Mouse (Mus musculus) left cerebral cortex, postnatal 10 days (tissue): Measurements from ENCODE around the gene Plcd1. TPM values are rescaled to one million over a fixed set of nuclear protein-coding genes. Genes with fewer than 3 reads are reported as not detected.

ENCODE experiments used
- DNase-seq, 2 experiments: peaks; one replicate each; pipeline ENCODE4 v3.0.0; 2021 to 2022; ENCODE audit warnings: low spot score in 2 of 2, mixed read lengths in 1 of 2; ENCODE audit errors: extremely low spot score in 1 of 2
- intact Hi-C: fragments of 180-260 bp; cut with DNase I; formaldehyde crosslinking; loops from one replicate; pipeline ENCODE4 v1.15.1; 2025
- microRNA-seq: library from miRNA; unstranded; fragments of <30 nt; microRNA quantifications from one replicate; pipeline ENCODE4 v1.2.0, GENCODE M21; 2022
- total RNA-seq, 2 experiments: library from RNA; stranded (reverse); gene quantifications; 2 replicates each; pipeline ENCODE4 v1.2.3; 2021

The Plcd1 gene
- total RNA-seq, 2 experiments from 2014 or later, result 10.1 to 11.9 TPM

DNA sequence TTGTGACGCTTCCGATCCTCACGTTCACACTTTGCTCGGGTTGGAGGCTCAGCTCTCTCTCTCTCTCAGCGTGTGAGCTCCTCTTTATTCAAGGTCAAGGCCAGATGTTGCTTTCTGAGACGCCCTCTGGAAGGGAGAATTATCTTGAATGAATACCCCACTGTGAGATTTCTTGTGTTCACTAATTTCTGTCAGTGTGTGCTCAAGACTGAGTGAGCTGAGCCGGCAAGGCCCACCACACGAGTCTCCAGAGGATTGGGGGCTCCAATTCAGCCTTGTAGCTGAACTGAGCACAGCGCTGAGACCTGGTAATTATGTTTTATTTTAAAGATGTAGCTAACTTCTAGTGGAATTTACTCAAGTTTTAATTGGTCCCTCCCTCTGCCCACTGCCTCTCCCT, 60.8 kb downstream of the Plcd1 start:
- intact Hi-C loops, result loop anchor here (5.0 kb wide), 1 partner anchor 105 kb away; the partner anchor contains the start of gene Ctdspl

DNA sequence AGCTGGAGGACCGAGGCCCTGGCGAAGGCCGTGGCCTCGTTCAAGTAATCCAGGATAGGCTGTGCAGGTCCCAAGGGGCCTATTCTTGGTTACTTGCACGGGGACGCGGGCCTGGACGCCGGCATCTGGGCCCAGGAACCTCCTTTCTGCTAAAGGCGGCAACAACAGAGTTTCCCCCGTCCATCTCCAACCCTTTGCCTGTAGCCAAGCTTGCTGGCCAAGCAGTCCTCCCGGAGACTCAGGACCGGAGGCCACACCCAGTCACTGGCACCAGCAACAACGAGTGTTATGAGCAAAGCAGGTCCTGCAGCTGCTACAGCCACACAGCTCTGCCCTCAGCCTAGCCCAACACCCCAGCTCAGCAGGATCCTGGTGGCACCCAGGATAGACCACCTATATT, 61.5 kb downstream of the Plcd1 start:
- DNase-seq, result peak in 1 of 2 experiments; percentile 57
- intact Hi-C loops, result loop anchor here (5.0 kb wide), 1 partner anchor 104 kb away; the partner anchor contains the start of gene Ctdspl

More for the DNA sequence above, 60.8 kb downstream of the Plcd1 start:
- DNase-seq, result no peak

GRCm38 (mm10) chr9:119031038-119031437, 62.3 kb downstream of the Plcd1 start:
- DNase-seq, result no peak
- intact Hi-C loops, result loop anchor here (5.0 kb wide), 1 partner anchor 104 kb away; the partner anchor contains the start of gene Ctdspl

- DNase-seq, result peak; percentile 46 to 68
- intact Hi-C loops, result no loop called here
Measured at GRCm38 (mm10) chr9:119029568-119029967, 63.7 kb downstream of the Plcd1 start.

DNA sequence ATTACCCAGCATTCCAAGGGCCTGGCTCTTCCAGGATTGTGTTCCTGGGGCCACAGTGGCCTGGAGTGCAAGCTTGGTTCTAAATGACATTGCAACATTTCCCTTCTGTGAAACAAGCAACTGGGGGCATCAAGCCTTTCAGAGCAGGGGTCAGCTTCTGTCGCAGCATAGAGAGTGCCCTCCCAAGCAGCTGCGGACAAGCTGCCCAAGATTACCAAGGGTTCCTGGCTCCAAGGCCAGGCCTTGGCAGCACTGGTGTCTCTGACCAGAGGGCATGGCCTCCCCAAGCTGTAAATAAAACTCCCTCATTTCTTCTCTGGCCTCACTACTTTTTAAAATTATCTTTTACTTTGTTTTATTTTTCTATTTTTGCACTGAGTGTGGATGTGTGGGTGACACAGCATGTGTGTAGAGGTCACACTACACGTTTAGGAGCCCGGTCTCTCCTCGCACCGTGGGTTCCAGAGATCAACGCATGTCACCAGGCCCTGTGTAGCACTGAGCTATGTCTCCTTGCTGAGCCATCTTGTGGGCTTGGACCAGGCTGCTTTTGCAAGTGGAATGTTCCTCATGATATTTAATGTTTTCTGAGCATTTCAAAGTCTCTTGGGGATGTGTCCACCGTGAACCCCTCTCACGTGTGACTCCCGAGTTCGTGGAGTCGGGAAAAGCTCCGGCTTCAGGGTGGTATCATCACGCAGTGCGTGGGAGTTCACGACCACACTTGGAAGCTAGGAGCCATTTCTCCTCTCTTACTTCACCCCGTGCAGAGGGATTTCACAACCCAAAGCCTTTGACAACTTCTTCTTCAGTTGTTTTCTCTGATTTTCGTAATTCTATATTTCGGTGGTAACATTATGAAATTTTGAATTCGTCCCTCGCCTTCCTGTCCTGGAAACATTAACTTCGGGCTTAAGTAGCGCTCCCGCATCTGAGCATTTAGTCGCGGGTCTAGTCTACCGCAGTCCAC, 64.8 kb downstream of the Plcd1 start:
- DNase-seq, result no peak
- intact Hi-C loops, result no loop called here

- no peak for DNase-seq
Measured at GRCm38 (mm10) chr9:119027337-119027736, 66.0 kb downstream of the Plcd1 start.

DNA sequence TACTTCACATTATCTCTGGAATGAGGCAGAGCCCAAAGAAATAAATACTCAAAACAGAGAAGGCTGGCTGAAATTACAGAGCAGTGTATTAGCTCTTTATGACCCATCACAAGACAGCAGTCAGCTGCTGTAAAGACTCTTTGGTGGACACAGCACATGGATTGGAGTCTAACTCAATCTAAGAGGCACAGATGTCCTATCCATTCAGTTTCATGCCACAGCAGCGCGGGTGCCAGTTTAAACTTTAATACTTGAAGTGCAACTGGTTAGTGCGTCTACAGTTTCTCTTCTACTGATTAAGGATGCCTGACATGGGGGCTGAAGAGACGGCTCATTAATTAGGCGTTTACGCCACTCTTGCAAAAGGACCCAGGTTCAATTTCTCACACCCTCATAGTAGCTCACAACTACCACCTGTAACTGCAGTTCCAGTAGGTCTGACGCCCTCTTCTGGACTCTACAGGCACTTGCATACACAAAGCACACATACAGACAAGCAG, 67.4 kb downstream of the Plcd1 start:
- no peak for DNase-seq
- intact Hi-C loops, result no loop called here

More at GRCm38 (mm10) chr9:119027337-119027736, 66.0 kb downstream of the Plcd1 start:
- intact Hi-C loops, result no loop called here

- intact Hi-C loops, result no loop called here
- no peak for DNase-seq
Measured at GRCm38 (mm10) chr9:119025263-119025662, 68.0 kb downstream of the Plcd1 start.

DNA sequence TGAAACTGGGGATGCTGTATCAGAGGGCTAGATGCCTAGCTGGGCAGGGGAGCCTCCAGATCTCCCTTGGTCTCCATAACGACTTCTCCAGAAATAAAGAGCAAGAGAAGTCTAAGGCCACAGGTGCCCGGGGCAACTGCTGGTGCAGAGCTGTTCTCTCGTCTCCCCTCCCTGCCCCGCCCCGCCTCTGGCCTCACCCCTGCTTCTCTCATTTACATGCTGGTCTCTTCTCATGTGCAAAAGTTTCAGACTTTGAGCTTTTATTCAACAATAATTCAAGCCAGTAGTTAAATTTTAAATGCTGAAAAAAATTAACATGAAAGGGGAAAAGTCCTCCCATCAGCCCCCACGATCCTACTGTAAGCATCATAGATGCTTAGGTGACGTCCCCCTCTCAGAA, 71.6 kb downstream of the Plcd1 start:
- intact Hi-C loops, result no loop called here
- DNase-seq, result no peak

Small RNAs within 50 kb of the gene (microRNA-seq; reads per million reads assigned to microRNA genes)
- 7.8 reads per million, percentile 26 among the genes with 10 or more reads in this experiment for gene Mir26a-1

Other genes starting within 250 kb of the Plcd1 start
- 10 to 100 TPM; 18.6 to 25.5 TPM for gene Ctdspl, start 167.0 kb downstream of the Plcd1 start, total RNA-seq
- 1 to 10 TPM; 4.9 TPM for gene Vill, start 40.7 kb downstream of the Plcd1 start, total RNA-seq
- gene Dlec1, start 9.0 kb upstream of the Plcd1 start, total RNA-seq, result 1 to 10 TPM; 1.1 to 1.2 TPM
- gene Acaa1b, start 63.6 kb upstream of the Plcd1 start, total RNA-seq, result 1 to 10 TPM; 2.2 to 3.3 TPM
- gene Gm47289, start 65.7 kb upstream of the Plcd1 start, total RNA-seq, result not detected
- not detected for gene Slc22a13, start 115.6 kb upstream of the Plcd1 start, total RNA-seq
- gene Oxsr1, start 228.9 kb upstream of the Plcd1 start, total RNA-seq, result 10 to 100 TPM; 41.5 to 42.0 TPM
- gene Acaa1a, start 246.2 kb upstream of the Plcd1 start, total RNA-seq, result 10 to 100 TPM; 66.2 to 66.5 TPM
- 1 to 10 TPM; 5.0 to 7.2 TPM for gene Myd88, start 247.9 kb upstream of the Plcd1 start, total RNA-seq